Mouse (Mus musculus): ENCODE data around the gene Cds1. TPM values are rescaled to one million over a fixed set of nuclear protein-coding genes. Genes with fewer than 3 reads are reported as not detected.

Cds1 gene
- polyA plus RNA-seq (2017; shearing (Covaris generic)) = not detected

DNA sequence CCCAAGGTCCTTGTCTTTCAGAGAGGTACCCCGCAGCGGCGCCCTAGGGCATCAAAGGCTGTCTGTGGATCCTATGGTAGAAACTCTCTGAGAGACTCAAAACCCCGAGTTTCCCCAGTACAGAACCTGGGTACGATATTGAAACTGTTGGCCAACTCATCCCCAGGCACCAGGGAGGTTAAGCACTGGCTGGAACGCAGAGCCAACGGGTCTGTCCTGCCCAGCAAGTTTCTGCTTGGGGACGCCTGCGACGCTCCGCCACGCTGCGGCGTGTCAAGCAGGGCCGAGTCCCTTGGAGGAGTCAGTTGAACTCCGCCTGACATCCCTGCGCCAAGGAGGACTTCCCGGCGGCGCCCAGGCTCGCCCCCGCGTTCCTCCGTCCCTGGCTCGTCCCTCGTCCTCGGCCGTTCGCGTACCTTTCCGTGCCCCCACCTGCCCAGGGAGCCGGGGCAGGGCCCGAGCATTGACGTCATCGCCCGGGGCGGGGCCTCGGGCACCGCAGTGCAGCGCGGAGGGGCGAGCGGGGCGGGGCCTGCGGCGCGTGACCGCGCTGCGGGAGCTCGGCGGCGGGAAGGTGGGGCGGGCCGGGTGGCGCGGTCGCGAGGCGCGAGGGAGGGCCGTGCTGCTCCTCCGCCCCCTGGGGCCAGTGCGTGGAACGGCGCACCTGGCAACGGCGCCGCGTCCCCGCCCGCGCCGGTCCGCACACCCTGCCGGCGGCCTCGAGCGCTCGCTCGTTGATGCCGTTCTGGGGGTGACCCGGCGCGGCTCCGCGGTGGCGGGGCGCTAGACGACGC is at the start of gene Cds1:
Cds1 (plus strand) TSS at position 577 of the 794 bp plus-strand sequence.
- ATAC-seq = no peak

DNA sequence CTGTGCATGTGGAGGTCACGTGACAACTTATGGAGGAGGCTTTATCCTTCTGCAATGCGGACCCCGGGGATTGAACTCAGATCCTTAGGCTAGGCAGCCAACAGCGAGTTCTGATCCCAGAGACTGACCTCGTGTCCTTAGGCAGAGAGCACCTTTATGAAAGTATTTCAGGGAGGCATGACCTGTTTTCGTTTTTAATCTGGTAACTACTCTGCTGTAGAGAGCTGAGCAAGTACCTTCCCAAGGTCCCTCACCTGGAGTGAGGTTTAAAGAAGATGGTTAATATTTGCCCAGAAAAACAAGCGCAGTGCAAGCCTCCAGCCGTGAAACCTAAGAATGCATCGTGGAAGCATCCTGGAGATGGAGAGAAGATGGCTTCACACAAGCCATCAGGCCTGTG is 40.7 kb upstream of the Cds1 start:
- no peak for ATAC-seq

DNA sequence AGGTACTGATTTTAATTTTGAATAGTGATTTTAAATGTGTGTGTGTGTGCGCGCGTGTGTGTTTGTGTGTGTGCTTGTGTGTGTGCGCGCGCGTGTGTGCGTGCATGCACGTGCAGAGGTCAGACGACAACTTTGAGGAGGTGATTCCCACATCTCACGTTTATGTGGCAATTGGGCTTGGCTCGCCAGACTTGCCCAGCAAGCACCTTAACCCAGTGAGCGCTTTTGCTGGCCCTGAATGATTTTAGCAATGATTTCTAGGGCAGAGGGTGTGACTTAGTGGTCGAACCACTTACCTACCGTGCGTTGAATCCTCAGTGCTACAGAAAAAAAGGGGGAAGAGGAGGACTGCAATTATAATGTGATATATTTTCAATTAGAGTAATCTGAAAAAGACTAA is 40.2 kb upstream of the Cds1 start:
- ATAC-seq = no peak

DNA sequence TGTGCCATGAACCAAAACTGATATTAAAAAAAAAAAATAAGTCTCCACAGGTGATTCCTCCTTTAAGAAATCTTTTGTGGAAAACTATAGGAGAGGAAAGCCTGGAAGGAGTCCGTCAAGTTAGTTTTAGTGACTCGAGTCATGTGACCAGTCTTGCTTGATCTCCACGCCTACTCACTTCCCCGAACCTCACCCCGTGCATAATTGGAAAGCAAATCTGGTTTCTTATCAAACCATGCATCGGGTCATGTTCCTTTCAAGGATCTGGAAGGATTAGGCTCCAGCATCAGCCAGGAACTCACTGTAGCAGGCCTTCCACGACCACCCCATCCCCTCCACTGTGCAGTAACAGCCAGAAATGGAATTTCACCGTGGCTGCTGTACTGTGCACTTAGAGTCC is 39.2 kb upstream of the Cds1 start:
- ATAC-seq = no peak

DNA sequence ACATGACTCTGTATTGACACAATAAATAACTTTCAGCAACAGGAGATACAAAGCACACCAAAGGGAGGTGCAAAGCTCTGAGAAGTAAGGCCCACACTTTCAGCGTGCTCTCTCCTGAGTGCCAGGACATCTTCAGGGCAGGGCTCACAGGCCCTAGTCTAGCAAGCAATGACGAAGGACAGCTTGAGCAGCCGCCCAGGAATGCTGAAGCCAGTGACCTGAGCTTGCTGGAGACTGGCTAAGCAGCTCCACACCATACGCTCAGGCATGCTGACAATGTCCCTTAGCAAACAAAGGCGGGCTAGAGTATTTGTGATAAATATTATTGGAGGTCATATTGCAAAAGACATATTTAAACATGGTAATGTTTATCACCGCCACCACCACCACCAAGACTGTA is 38.6 kb upstream of the Cds1 start:
- ATAC-seq = no peak

GRCm38 (mm10) chr5:101728304-101728905 is 36.5 kb upstream of the Cds1 start:
- no peak for ATAC-seq

DNA sequence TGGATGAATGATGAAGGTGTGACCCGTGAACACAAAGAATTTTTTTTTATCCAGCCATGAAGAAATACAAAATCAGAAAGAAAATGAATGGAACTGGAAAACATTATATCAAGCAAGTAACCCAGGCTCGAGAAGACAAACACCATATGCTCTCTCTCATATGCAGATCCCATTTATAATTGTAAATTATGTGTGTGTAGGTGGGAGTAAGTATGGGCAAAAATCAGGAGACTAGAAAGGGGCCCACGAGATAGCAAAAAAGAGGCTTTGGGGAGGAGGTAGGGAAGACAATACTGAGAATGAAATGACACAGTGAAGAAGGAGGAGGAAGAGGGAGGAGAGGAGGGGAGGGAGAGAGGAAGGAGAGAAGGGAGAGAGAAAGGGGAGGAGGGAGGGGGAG is 27.6 kb upstream of the Cds1 start:
- no peak for ATAC-seq

DNA sequence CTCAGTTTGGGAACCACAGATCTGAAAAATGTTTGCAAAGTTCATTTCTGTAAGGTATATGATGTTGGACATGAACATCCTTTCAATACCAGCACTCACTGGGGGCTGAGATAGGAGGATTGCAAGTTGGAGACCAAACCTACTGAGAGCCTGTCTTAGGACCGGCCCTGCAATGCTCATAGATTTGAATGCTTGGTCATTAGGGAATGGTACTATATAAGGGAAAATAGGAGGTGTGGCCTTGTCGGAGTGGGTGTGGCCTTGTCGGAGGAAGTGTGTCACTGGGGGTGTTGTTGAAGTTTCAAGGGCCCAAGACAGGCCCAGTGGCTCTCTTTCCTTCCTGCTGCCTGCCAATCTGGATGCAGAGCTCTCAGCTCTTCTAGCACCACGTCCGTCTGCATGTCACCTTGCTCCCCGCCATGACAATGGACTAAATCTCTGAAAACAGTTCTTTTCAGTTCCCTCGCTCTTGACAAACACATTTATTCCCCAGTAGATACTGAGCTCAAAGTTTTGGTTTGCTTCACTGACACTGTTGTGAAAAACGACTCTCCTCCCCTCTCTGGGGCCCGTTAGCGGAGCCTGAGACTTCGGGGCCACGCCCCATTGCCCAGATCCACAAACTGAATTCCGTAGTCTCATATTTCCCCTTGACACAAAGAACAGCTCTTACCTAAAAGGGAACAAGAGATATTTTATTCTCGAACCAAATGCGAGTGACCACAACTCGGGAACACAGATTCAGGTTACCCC is 24.3 kb upstream of the Cds1 start:
- ATAC-seq = no peak

- no peak for ATAC-seq
These were observed 23.7 kb upstream of the Cds1 start for GRCm38 (mm10) chr5:101741224-101741591.

GRCm38 (mm10) chr5:101742014-101742413 is 22.9 kb upstream of the Cds1 start:
- no peak for ATAC-seq

GRCm38 (mm10) chr5:101742425-101742824 is 22.5 kb upstream of the Cds1 start:
- ATAC-seq = no peak

DNA sequence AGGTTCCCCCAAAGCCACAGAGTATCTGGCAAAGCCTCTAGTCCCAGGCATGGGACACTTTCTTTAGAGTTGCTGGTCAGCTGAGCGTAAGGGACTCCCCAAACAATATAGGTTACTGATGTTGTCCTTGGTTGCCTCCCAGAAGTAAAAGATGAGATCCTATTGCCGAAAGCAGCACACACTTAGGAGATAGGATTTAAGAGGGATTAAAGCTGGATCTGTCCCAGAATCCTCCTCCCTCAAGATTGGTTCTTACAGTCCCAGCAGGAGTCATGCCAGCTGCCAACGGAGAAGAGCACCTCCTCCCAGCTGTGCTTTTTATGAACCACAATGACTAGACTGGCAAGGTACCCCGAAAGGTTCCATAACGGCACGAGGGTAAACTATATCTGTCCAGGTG is 20.0 kb upstream of the Cds1 start:
- ATAC-seq = no peak

GRCm38 (mm10) chr5:101753680-101754079 is 11.2 kb upstream of the Cds1 start:
- no peak for ATAC-seq

DNA sequence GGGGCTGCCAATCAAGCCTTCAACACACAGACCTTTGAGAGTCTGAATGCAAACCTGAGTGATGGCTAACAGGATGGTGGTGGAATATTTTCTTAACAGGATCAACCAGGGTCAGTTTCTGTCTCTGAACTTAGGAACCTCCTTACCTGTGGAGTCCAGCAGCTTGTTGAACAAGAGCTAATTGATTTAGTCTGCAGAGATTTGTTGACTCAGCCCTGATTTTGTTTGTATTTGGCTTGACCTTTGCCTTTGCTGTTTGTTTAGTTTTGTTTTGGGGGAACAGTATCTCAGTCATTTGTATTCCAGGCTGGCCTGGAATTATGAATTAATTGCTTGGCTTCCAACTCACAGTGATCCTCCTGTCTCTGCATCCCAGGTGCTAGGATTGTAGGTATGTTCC is 7.3 kb upstream of the Cds1 start:
- ATAC-seq = no peak

DNA sequence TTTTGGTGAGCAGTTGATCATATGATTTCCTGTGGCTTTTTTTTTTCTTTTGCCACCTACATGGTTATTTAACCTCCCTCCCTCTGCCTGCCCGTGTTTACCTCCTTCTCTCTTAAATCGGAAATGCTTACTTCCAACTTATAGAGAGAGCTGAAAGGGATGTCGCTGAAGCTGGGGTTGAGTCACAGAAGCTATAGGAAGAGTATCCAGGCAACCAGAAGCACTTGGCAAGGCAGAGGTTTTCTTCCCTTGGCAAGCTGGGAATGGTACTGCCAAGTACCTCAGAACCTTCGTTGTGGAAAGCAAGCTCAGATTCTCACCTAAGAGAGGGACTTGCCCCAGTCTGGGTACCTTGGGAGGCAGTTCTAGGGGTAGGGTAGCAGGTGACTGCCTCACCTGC is 3.2 kb upstream of the Cds1 start:
- ATAC-seq = no peak

- ATAC-seq = no peak
These were observed 1.4 kb upstream of the Cds1 start for GRCm38 (mm10) chr5:101763571-101763970.

DNA sequence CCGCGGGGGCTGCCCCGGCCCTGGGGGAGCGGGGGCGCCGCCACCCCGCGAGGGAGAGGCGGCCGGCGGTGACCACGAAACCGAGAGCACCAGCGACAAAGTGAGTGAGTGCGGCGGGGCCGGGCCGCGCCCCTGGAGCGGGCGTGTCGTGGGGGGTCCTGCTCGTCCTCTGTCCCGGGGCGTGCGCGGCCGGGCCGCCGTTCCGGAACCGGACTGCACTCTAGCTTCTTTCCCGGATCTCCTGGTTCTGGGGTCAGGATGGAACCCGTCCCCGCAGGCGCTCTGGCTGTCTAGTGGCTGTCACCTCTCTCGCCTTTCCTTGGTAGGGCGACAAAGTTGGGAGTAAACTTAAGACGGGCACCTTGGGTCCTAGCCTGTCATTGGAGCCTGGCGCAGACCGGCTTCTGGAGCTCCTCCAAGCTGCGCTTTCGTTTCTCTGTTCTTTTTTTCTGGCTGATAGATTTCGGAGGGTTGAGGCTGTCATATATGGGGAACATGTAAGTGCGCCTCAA is 516 bp downstream of the Cds1 start:
- no peak for ATAC-seq

- ATAC-seq = no peak
These were observed 1.3 kb downstream of the Cds1 start for GRCm38 (mm10) chr5:101766248-101766647.

- no peak for ATAC-seq
These were observed 2.2 kb downstream of the Cds1 start for GRCm38 (mm10) chr5:101767086-101767485.

DNA sequence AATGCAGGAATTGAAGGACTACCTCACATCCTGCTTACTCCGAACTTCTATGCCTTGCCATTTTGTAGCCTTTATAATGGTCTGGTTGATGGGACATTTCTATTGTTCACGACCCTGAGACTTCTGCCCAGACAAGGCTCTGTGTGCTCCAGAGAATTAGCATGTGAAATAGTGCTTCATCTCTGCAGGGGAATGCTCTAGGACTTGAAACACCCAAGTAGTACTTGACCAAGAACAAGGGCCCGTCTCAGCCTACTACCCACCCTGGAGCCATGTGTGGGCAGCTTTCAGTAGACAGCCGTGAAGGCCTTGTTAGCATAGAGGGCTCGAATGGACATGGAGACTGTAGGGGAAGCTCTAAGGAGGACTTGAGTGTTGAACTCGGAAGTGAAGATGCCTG is 2.6 kb downstream of the Cds1 start:
- no peak for ATAC-seq

GRCm38 (mm10) chr5:101768558-101768957 is 3.6 kb downstream of the Cds1 start:
- ATAC-seq = no peak

DNA sequence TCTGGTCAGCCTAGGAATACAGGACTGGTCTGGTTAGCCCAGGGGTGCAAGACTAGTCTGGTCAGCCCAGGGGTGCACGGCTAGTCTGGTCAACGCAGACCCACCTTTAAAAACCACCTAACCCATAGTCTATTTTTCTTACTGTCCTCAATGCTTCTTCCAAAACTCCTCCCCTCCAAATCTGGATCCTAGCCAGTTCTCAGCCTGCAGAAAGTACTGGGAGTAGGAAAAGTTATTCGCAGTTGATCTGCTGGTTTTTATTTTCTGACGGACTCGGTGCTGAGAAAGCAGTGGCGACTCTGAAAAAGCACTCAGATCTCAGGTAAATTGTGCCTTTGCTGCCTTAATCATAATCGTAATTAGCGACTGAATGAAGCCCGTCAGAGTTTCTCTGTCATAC is 7.7 kb downstream of the Cds1 start:
- no peak for ATAC-seq

DNA sequence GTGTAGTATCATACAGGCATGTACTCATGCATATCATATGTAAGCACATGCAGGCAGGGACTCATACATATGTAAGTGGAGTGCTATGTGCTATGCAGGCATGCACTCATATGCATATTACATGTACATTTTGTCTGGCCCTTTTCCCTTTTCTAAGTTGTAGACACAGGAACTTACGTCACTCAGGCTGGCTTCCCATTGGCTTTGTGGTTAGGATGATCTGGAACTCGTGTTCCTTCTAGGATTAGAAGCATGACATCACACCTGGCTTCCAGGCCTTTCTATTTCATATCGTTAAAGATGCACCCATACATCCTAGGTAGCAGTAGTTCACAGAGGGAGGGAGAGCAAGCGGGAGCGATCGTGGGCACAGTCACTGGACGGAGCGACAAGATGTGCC is 10.3 kb downstream of the Cds1 start:
- no peak for ATAC-seq

DNA sequence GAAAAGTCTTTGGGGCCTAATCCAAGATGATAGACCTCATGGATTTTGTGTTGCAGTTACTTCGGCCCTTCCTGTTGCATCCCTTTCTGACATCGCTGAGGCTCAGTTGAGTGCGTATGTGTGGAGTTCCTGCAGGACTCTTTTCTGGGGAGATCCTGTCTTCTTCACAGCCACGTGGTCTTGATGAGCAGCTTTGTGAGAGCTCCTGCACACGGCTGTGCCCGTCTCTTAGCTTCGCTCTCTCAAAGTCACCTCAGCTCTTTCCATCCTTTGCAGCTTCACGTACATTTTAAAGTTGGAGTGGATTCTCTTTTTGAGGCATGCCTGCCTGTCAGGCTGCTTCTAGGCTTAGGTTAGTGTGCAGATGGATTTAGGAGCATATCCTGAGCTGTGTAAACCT is 11.6 kb downstream of the Cds1 start:
- no peak for ATAC-seq

All from inflammation-experienced regulatory T-cells, adult 6 months (primary cell).